Mouse (Mus musculus) MN1 (cell line): Measurements from ENCODE around the gene Lrrc3c.
A peak's percentile ranks its signal among the peaks of the same experiment; 100 is the strongest.

ENCODE experiments used
- DNase-seq: peaks from one replicate; pipeline ENCODE4 v3.0.0-alpha.2; 2016; ENCODE audit warnings: low spot score

Gene Lrrc3c

GRCm38 (mm10) chr11:98597991-98598390 is at the start of gene Lrrc3c:
Lrrc3c (plus strand) TSS chr11:98598291.
- DNase-seq: no peak

DNA sequence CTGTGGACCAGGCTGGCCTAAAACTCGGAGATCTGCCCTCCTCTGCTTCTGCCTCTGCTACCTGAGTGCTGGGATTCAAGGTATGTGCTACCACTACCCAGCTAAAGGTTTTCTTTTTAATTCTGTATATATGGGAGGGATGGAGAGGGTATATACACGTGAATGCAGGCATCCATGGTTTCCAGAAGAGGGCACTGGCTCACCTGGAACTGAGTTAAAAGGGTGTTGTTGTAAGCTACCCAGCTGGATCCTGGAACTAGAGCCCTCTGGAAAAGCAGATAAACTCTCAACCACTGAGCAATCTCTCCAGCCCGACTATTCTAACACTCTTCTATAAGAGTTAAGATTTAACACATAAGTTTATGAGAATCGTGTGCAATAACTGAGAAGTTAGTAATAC is 48.7 kb upstream of the Lrrc3c start:
- DNase-seq: no peak

DNA sequence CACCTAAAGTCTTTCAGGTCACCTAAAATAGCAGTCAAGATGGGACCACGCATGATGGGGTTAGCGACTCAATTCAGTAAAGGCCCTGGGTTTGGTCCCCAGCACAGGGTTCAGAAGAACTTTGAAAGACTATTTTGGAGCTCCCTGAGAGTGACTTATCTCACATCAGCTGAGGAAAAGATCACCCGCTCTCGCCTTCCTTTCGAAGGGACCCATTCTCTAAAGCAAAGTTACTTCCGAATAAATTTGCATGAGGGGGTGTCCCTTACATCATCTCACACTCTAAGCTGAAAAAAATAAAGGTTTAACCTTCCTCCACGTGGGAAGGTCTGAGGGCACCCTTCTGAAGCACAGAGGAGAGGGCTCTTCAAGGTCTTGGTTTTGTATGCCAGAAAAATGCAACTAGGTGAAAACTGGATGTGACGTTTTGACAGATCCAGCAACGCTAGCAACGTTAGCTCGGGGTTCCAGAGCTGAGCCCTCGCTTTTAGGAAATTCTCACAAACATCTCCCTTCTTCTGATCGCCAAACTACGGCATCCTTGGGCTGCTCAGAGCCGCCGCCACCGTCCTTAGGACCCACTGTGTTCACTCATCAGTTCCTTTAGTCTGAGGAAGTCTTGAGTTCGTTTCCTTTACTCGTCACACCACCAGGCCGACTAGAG is 47.6 kb upstream of the Lrrc3c start:
- DNase-seq: no peak

- DNase-seq: peak; percentile 36
Observed at GRCm38 (mm10) chr11:98550975-98551828, 46.9 kb upstream of the Lrrc3c start, which contains the start of gene Zpbp2. Zpbp2 (plus strand) TSS chr11:98551097.

DNA sequence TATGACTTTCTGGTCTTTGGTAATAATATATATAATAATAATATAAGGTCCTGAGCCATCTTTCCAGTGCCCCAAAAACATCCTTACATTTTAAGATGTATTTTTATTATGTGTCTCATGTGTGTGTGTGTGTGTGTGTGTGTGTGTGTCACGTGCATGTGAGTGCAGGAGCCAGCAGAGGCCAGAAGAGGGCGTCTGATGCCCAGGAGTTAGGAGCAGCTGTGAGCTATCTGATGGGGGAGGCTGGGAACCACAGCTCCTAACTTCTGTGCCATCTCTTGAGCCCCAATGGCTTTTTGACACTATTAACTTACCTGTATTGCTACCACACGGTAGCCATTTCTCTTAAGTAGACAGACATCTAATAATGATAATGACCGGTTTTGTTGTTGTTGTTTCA is 44.1 kb upstream of the Lrrc3c start:
- DNase-seq: no peak

- DNase-seq: peak; percentile 9
Observed at GRCm38 (mm10) chr11:98555124-98555700, 42.9 kb upstream of the Lrrc3c start.

DNA sequence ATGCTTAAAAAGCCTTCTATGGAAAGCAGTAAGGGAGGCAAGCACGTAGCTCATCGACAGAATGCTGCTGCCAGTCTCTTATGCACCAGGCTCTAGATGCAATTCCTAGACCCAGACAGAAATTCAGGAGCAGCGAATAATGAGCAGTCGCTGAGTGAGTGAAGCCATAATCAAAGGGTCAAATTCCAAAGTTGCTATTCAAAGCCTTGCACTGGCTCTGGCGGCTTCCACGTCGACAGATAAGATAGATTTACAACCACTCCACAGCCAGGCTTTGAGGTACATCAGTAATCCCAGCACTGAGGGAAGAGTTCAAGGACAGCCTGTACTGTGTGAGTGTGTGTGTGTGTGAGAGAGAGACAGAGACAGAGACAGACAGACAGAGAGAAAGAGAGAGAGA is 37.1 kb upstream of the Lrrc3c start:
- DNase-seq: no peak

DNA sequence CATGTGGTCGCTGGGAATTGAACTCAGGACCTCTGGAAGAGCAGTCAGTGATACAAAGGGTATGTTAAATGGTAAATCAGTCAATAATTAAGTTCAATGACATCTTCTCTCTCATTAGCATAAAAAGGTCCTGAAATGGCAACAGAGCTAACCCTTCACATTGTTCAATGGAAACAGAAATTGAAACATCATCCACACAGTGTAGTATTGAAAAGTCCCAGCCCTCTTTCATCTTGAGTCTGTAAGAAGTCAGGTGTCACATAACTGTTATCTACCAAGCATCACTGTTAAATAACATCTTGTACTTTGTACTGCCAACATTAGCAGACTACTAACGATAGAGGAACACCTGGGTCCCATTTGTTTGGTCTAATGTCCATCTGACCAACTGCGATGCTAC is 35.1 kb upstream of the Lrrc3c start:
- DNase-seq: no peak

GRCm38 (mm10) chr11:98563921-98564414 is 34.1 kb upstream of the Lrrc3c start:
- no peak for DNase-seq

DNA sequence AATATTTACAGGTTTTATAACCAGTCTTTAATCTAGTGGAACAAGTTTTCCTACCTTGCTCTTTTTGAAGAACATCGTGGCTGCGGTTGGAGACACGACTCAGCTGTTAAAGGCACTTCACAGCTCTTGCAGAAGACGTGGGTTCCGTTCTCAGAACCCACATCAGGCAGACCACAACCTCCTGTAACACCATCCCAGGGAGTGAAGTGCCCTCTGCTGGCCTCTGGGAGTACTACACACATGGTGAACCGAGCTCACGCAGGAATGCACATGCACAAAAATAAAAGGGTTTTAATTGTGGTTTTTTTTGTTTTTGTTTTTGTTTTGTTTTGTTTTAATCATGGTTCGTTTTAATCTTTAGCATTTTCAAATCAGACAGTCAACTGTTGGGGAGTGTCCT is 29.8 kb upstream of the Lrrc3c start:
- DNase-seq: no peak

- no peak for DNase-seq
Observed at GRCm38 (mm10) chr11:98569461-98569860, 28.6 kb upstream of the Lrrc3c start.

- DNase-seq: no peak
Observed at GRCm38 (mm10) chr11:98577776-98578175, 20.3 kb upstream of the Lrrc3c start.

- DNase-seq: peak; percentile 67
Observed at GRCm38 (mm10) chr11:98580301-98581121, 17.6 kb upstream of the Lrrc3c start.

GRCm38 (mm10) chr11:98581286-98582029 is 16.6 kb upstream of the Lrrc3c start:
- DNase-seq: no peak

DNA sequence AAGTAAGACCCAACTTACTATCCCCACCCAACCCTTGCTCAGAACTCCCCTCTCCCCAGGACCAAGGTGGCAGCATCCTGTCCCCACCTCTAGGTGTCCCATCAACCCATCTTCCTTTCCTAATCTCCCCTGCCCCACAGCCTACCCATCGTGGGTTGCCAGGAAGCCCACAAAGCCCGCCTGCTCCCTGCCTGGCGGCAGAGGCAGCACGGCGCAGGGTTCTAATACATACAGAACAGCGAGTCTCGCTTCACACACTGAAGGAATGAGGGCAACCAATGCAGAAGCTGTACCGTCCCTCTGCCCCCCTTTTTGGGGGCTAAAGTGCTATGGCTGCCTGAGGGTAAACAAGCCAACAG is 16.1 kb upstream of the Lrrc3c start:
- no peak for DNase-seq

- DNase-seq: no peak
Observed at GRCm38 (mm10) chr11:98582551-98583264, 15.4 kb upstream of the Lrrc3c start.

- DNase-seq: no peak
Observed at GRCm38 (mm10) chr11:98583265-98583552, 14.9 kb upstream of the Lrrc3c start.

DNA sequence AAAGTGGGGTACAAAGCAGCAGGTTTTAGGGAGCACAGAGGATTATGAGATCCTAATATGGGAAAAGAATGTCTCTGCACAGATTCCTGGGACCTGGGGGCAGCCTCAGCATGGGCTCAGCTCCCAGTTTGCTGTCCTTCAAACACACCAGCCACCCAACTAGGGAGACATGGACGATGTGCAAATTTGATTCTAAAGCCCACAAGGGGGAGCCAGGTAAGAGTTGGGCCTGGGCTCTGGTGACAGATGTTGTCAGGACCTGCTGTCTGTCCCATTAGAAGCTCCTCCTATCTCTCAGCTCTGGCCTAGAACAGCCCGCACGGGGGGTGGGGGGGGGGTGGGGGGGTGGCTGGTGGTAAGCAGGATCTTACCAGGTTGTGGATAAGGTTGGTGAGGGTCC is 14.5 kb upstream of the Lrrc3c start:
- DNase-seq: no peak

GRCm38 (mm10) chr11:98584146-98584545 is 13.9 kb upstream of the Lrrc3c start:
- DNase-seq: no peak

DNA sequence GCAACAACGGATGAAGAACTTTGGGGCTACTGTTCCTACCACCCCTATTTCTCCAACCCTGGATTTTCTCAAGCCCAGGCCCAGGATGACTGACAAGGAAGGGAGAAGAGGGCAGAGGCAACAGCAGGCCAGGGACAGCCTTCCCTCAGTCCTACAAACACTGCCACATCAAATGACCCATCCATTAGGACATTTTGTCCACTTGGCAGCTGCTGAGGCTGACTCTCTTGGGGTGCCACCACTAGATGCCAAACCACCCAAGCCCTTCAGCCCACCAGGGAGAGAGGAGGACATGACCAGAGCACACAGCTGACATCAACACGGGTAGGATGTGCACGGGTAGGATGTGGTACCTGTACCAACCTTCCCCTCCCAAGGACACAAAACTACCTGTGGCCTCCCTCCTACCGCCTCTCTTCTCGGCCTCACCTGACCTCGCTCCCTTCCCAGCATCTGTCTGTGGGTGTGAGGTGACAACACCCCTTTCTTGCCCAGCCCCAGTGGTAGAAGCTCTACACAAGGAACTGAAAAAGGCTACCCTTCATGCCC is 13.4 kb upstream of the Lrrc3c start:
- DNase-seq: no peak
